Mouse (Mus musculus) kidney, adult 2 months (tissue): Measurements from ENCODE around the gene Ccdc85c. TPM values are rescaled to one million over a fixed set of nuclear protein-coding genes. Genes with fewer than 3 reads are reported as not detected.

Experiments used
- DNase-seq: peaks from one replicate; pipeline ENCODE4 v3.0.0; 2021
- H3K27ac ChIP-seq: fragments of 200-500 bp; 2 replicates; pipeline ENCODE4 v1.5.1; 2012; ENCODE audit warnings: low read depth, low read length, control low read depth, inconsistent platforms; ENCODE audit not compliant: insufficient read depth
- H3K27me3 ChIP-seq: fragments of 200-500 bp; replicated peaks from 2 replicates; pipeline ENCODE4 v1.6.1; 2012; ENCODE audit warnings: mild to moderate bottlenecking, moderate library complexity, low read length, inconsistent platforms; ENCODE audit not compliant: control insufficient read depth, insufficient read depth
- H3K36me3 ChIP-seq: fragments of 200-500 bp; 2 replicates; pipeline ENCODE4 v1.6.1; 2012; ENCODE audit warnings: mild to moderate bottlenecking, moderate library complexity, low read length, inconsistent platforms; ENCODE audit not compliant: control insufficient read depth, insufficient read depth
- H3K4me1 ChIP-seq: fragments of 200-500 bp; 2 replicates; pipeline ENCODE4 v1.6.1; 2011; ENCODE audit warnings: low read length; ENCODE audit not compliant: control insufficient read depth, insufficient read depth
- H3K4me3 ChIP-seq: fragments of 200-500 bp; 2 replicates; pipeline ENCODE4 v1.5.1; 2011; ENCODE audit warnings: mild to moderate bottlenecking, low read depth, low read length, control low read depth; ENCODE audit not compliant: insufficient read depth
- CTCF ChIP-seq: fragments of 200-500 bp; conservative IDR thresholded peaks from 2 replicates; pipeline ENCODE4 v1.5.1; 2011; ENCODE audit warnings: low read depth, mild to moderate bottlenecking, control low read depth, low read length, moderate library complexity, mixed read lengths; ENCODE audit not compliant: insufficient read depth, insufficient read length
- POLR2A ChIP-seq: fragments of 200-500 bp; IDR thresholded peaks from one replicate; pipeline ENCODE4 v1.6.1; 2011; ENCODE audit warnings: low read depth, low read length, control low read depth
- WGBS: fragments of 180-500 bp; shearing (Covaris S2); methylation state at CpG from one replicate; pipeline ENCODE4 v1.1.7; 2018; 5-methylcytosine and 5-hydroxymethylcytosine counted together
- polyA plus RNA-seq: library from polyadenylated mRNA; depleted of rRNA; stranded (reverse); fragments of >200 nt; gene quantifications from 2 replicates; pipeline ENCODE4 v1.2.3, GENCODE M21; 2012

Gene Ccdc85c
- polyA plus RNA-seq, 1 experiment = 15.7 TPM

DNA sequence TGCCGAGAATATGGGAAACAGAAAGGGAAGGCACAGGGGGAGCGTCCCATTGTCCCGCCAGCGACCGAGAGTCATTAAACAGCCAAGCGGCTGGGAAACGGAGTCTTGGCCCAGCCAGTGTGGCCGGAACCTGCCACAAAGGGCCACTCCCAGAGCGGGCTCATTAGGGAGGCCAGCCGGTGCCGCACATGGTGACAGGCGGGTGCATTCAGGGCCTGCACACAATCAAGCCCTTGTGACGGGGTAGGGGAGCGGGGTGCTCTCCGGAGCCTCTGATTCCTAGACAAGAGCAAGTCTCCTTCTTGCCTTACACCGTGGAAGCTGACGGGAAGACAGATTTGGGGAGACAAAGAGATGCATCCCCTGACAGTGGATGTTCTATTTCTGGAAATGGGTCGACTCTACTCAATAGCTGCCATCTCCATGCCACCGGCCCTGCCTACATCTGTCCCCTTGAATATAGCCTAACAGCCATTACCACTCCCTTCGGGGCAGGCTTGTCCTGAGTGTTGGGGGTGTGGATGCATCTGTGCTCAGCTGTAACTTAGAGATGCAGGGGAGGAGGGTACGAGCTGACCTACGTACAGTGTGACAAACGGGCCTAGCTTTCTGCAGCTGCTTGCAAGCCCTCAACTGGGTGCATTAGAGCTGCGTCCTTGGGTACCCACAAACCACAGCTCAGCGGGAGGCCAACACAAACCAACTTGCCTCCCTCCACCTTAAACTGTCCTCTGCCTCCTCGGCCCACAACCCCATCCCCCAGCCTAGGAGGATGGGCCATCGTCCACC, 9.2 kb downstream of the Ccdc85c start:
- TF ChIP-seq POLR2A (no peak), CTCF (no peak)
- Histone ChIP-seq H3K4me3 (no peak overlapping the region), H3K27me3 (no peaks in the 10 kb centered on the region), H3K36me3 (no peaks in the 10 kb centered on the region), H3K27ac (peak overlapping the region; percentile 36; the same call in 1 of the 2 replicates), H3K4me1 (peaks cover 35% of the 10 kb centered on the region)
- 63% methylated on average over 27 of the region's 27 CpGs for WGBS
- DNase-seq = no peak

DNA sequence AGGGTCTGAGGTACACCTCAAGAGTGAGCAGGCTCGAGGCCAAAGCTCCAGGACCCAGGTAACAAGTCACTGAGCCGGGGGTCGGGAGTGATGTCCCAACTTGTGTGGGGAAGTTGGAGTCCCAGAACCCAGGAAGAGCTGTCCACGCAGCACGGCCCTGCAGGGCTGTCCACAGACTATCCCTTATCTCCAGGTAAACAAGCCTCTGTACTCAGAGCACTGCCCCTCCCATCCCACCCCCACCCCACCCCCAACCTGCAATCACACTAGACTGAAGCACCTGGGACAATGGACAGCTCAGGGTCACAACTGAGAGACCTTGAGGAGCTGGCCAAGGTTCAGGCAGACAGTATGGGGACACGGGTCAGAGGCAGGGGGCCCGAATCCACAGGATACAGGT, 10.3 kb downstream of the Ccdc85c start:
- Histone ChIP-seq H3K36me3 (no peaks in the 10 kb centered on the region), H3K27me3 (no peaks in the 10 kb centered on the region), H3K4me3 (no peak overlapping the region), H3K27ac (no peak overlapping the region), H3K4me1 (peaks cover 30% of the 10 kb centered on the region)
- WGBS = 59% methylated on average over 7 of the region's 7 CpGs
- DNase-seq = no peak
- no peak for TF ChIP-seq CTCF
- TF ChIP-seq POLR2A = no peak

DNA sequence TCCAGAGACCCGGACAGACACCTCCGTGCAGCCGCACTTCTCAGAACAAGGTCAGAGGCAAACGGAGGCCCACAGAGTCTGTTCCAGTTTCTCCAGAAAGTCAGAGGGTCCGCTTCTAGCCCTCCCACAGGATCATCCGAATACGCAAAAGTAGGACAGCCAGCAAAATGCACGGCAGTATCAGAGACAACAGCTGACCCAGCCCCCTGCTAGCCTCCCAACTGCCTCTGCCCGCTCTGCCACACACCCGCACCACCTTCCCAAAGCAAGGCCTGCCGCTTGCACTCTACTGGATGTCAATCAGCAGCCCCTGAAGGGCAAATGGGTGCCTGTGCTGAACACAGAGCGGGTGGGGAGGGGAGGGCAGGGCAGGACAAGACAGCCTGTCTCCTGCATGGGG, 14.3 kb downstream of the Ccdc85c start:
- Histone ChIP-seq H3K27ac (no peak overlapping the region), H3K27me3 (no peaks in the 10 kb centered on the region), H3K4me3 (no peak overlapping the region), H3K36me3 (no peaks in the 10 kb centered on the region), H3K4me1 (peaks cover 31% of the 10 kb centered on the region)
- 94% methylated on average over 12 of the region's 12 CpGs for WGBS
- TF ChIP-seq CTCF (no peak), POLR2A (no peak)
- no peak for DNase-seq

DNA sequence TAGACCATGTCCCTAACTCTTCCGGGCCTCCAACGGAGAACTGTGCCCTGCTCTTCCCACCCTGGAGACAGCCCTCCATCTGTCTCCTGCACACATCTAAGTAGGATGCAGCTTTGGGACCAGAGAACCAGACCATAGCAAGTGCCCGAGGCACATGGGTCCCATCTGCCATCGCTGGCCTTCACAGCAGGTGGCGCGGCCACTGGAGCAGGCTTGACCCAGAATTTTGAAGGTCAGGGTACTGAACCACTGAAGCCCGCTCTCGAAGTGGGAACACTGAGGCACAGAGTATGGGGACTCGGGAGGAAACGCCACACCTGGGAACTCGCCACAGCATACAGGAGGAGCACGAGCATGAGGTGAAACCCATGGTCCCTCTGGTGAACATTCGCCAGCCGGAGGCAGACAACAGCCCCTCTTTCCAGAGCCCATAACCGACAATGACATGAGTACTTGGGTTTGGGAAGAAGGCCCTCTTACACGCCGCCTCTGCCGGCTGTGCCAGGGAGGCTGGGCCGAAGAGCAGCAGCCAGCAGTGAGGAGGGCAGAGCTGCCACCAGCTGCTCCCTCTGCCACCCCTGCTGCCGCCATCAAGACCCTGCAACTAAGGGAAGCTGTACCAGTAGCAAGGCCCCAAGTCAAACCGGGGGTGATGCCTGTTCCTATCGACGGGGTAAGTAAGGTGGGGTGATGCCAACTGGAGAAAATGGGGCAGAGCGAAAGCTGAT, 15.7 kb downstream of the Ccdc85c start:
- no peak for DNase-seq
- Histone ChIP-seq H3K27me3 (no peaks in the 10 kb centered on the region), H3K4me1 (peaks cover 34% of the 10 kb centered on the region), H3K36me3 (no peaks in the 10 kb centered on the region), H3K27ac (no peak overlapping the region), H3K4me3 (no peak overlapping the region)
- TF ChIP-seq POLR2A = no peak
- no peak for TF ChIP-seq CTCF
- 87% methylated on average over 24 of the region's 24 CpGs for WGBS

DNA sequence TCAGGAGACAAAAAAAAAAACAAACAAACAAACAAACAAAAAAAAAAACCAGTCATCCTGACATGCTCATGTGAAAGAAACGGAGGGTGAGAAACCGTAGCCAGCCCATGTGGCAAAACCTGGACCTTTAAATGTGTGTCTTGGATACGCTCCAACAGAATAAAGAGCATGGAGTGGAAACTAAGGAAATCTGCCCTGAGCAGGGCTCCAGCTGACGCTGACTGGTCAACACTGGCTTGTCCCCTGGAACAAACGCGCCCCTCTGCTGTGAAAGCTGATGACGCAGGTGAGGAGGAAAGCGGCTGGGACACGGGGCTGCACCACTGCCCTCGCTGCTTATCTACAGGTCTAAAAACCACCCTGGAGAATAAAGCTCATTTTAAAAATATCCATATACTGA, 18.5 kb downstream of the Ccdc85c start:
- peak; percentile 32 for TF ChIP-seq CTCF
- TF ChIP-seq POLR2A = no peak
- 33% methylated on average over 10 of the region's 10 CpGs for WGBS
- H3K27me3 ChIP-seq = no peaks in the 10 kb centered on the region
- DNase-seq = peak; percentile 74
- no peaks in the 10 kb centered on the region for H3K36me3 ChIP-seq
- no peak overlapping the region for H3K4me3 ChIP-seq
- peak overlapping the region; percentile 26; the same call in 1 of the 2 replicates for H3K27ac ChIP-seq
- peaks cover 42% of the 10 kb centered on the region for H3K4me1 ChIP-seq

DNA sequence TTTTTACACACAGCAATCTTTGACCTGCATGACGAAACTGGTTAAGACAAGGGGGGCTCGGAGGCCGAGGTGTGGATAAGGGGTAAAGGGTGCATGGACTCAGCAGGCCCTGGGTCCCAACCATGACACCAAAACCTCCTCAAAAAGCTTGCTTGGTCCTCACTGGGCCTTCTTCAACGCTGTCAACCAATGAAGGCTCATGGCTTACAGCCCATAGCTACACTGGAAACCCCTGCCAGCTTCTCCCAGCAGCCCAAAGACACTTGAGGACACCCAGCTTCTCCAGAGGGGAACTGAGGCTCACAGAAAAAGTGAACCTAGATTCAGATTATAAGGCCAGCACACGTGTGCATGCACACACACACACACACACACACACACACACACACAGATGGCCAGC, 19.3 kb downstream of the Ccdc85c start:
- WGBS = 41% methylated on average over 5 of the region's 5 CpGs
- Histone ChIP-seq H3K27ac (no peak overlapping the region), H3K27me3 (no peaks in the 10 kb centered on the region), H3K4me3 (no peak overlapping the region), H3K4me1 (peaks cover 46% of the 10 kb centered on the region), H3K36me3 (no peaks in the 10 kb centered on the region)
- TF ChIP-seq CTCF = no peak
- TF ChIP-seq POLR2A = no peak
- DNase-seq = no peak

DNA sequence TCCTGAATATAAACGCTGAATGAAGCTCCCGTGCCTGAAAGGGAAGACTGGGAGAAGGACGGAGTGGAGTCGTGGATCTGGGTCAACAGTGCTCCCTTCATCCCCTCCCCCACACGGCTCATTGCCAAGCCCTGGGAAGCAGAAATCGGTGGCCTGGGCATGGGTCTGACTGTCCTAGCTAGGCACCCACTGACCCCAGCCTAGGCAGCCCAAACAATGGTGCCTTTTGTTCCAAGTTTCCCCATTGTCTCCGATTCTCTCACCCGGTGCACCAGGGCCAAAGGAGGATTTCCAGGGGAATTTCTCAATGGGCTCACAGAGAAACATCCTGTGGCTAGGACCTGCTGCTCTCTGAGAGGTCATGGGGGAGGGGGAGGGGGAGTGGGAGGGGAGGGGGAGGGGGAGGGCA, 19.7 kb downstream of the Ccdc85c start:
- Histone ChIP-seq H3K27ac (peak overlapping the region; percentile 53), H3K27me3 (no peaks in the 10 kb centered on the region), H3K36me3 (no peaks in the 10 kb centered on the region), H3K4me3 (no peak overlapping the region), H3K4me1 (peaks cover 47% of the 10 kb centered on the region)
- 15% methylated on average over 8 of the region's 8 CpGs for WGBS
- no peak for TF ChIP-seq POLR2A
- TF ChIP-seq CTCF = no peak
- peak; percentile 80 for DNase-seq
